Mouse (Mus musculus): Measurements from ENCODE around the gene Plekho2. TPM values are rescaled to one million over a fixed set of nuclear protein-coding genes. Genes with fewer than 3 reads are reported as not detected.
A peak's percentile ranks its signal among the peaks of the same experiment; 100 is the strongest.

The Plekho2 gene
- total RNA-seq, 4 experiments from 2014 or later = 2.7 to 4.0 (median 3.0) TPM

DNA sequence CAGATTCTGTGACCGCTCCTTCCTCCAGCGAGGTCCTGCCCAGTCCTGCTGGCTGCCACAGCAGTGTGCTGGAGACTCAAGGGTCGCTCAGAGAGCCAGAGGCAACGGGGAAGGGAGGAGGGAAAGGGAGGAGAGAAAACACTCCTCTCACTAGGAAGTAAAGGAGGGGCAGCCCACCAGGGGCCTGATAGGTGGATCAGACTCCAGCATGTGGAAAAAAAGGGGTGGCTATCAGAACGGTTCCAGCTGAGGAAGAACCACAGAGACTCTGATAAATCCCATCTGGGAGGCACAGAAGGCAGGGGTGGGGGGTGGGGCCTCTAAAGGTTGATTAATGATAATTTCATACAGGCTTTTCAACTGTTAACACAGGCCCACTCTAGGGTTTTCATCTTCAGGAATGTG lies 24.8 kb downstream of the Plekho2 start:
- DNase-seq (ENCODE audit: low spot score in 2 of 2) = no peak

DNA sequence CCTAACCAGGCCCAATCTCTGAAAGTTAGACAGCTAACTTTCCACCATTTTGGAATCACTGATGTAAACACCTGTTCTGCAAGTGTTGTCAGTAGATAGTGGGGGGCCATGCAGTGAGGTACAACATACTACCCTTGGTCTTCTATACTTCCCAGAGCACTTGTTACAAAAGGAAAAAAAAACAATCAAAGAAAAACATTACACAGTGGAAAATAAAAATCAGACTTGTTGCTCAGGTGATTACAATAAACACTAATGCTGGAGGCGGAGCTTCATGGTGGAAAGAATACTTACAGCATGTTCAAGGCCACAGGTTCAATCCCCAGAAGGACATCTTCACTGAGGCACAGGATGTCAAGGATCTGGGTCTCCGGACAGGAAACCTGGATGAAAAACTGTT lies 27.1 kb downstream of the Plekho2 start:
- no peak for DNase-seq (ENCODE audit: low spot score in 2 of 2)

DNA sequence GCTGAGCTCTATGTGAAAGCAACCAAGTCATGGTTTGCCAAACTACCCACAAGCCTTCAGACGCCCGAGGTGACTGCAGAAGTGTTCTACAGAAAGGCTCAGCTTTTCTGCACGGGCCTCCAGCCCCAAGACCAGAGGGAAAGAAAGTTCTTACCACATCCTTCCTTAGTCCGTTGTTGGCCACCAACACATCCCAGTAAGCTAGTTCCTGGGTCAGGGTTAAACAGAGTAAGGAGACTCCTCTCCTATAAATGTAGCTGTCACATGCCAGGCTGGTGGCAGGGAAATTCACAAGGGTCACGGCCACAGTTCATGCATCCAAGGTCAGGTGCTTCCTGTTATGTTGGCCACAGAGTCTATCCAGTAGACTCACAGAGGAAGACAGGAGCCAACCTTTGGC lies 27.7 kb downstream of the Plekho2 start:
- no peak for DNase-seq (ENCODE audit: low spot score in 2 of 2)

DNA sequence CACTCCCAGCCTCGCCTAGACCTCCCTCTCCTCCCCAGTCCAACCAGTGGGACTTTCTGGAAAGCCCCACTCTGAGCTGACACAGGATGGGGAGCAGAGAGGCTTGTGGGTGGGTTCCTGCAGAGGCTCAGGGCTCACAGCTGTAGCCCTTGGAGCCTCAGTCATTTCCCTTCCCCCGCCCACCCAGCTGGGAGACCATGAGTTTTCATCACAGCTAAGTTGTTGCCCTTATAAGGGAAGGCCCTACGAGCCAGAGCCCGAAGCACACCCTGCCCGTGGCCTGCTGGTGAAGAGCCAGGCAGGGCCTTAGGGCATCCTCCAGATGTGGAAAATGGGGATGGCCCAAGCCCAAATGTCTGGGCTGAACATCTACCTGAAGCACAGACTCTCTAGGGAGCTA lies 28.8 kb downstream of the Plekho2 start:
- DNase-seq (ENCODE audit: low spot score in 2 of 2) = peak; percentile 59 to 75

DNA sequence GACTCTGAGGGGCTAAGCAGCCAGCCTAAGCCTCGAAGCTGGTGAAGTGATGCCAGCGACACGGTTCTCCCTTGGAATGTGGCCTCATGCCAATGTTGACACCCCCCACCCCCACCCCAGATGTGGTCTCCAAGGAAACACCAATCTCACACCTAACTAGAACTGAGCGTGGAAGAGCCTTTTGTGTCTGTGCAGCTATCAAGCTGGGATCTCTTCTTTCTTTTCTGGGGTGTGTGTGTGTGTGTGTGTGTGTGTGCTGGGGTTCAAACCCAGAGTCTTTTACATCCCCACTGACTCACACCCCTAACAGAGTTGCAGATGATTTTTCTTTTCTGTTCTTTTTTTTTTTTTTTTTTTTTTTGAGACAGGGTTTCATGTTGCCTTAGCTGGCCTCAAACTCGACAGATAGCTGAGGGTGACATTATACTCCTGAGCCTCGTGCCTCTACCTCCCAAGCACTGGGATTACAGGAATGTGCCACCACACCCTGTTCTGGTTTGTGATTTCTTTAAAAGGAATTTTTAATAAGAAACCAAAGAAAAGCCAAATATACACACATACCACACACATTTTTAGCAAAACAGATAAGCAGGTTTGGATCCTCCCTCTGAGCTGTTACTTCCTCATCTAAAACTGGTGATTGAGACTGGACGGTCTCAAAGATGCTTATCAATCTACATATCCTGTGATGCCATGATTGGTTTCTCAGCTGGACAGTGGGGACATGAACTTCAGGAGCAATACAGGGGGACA lies 29.6 kb downstream of the Plekho2 start:
- DNase-seq (ENCODE audit: low spot score in 2 of 2) = no peak

DNA sequence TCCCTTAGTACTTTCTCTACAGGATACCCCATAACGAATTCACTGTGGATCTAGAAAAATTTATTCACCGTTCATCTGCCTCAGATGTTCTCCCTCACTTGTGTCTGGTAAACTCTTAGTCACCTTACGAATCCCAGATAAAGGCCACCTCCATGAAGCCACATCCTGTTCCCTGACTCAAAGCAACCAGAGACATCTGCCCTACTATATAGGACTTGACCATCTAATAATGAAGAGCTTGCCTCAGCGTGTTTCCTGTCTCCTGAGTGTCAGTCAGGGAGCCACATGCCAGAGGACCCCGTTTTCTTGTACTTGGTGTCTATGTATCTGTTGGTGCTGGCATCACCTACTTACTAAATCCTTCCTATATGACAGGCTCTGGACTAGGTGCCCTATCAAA lies 30.2 kb downstream of the Plekho2 start:
- no peak for DNase-seq (ENCODE audit: low spot score in 2 of 2)

DNA sequence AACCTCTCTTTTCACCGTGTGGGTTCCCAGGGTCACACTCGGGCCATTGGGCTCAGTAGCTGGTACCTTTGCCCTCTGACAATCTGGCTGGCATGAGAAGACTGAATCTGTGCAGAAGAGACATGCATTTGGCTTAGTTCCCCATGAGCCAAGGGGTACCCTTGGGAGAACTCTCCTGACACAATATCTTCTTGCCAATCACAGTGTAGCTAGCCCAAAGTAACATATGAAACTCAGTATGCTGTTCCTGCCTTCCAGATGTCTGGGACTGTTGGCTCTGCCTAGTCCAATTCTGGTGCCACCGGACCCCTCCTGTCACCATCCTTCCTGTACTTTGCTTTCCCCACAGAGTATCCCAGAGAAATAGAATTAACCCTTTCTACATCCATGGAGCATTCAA lies 30.7 kb downstream of the Plekho2 start:
- DNase-seq (ENCODE audit: low spot score in 2 of 2) = no peak

DNA sequence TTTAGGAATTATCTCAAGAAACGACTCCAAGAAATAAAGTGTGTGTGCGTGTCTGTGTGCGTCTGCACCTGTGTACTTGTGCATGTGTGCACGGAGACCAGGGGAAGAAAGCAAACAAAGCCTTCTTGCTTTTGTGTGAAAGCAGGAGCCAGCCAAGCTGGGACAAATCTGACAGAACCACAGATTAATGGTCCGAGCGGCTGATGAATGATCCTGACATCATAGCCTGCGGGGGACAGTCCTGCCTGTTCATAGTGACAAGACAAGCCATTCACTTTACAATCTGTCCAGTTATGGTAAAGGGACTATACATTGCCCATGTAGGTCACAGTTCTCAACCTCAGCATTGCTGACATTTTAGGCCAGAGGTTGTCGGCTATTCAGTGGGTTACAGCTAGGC lies 31.5 kb downstream of the Plekho2 start:
- no peak for DNase-seq (ENCODE audit: low spot score in 2 of 2)

DNA sequence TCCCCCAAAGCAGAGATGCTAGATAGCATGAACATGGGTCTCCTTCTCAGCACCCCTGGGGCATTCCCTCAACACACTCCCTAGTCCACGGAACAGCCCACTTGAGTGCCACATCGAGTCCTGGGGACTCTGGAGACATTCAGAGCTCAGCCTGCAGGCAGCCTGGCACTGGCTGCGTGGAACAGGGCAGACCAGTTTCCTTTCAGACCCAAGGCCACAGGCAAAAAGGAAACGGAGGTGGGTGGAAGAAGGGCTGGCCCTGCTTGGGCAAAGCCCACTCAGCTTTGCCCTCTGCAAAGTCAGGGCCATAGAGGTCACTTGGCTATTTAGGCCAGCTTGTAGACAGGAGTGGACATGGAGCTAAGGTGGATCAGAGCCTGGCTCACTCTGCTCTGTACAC lies 32.0 kb downstream of the Plekho2 start:
- no peak for DNase-seq (ENCODE audit: low spot score in 2 of 2)

DNA sequence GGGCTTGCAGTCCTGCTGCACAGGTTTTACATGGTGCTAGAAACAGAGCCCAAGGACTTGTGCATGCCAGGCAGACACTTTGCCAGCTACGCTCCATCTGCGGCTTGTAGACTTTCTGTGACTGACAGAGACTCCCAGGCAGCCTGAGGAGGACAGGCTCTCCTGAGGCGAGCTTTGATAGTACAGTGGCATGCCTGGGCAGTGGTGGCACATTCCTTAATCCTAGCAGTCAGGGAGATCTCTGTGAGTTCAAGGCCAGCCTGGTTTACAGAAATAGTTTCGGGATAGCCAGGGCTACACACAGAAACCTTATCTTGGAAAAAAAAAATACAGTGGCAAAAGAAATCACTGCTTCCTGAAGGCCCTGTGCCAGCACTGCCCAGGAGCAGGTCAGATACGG lies 32.7 kb downstream of the Plekho2 start:
- no peak for DNase-seq (ENCODE audit: low spot score in 2 of 2)

DNA sequence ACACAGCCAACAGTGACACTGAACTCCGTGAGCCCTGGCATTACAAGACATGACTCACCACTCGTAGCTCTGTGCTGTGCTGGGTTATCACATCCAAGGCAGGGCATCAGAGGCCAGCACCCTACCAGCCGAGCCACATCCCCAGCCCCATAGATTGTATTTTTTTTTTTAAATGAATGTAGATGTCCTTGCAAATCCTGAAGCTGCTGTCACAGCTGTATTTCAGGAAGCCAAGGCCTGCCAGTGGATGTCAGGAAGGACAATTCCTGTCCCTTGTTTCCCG lies 33.5 kb downstream of the Plekho2 start:
- DNase-seq (ENCODE audit: low spot score in 2 of 2) = no peak

DNA sequence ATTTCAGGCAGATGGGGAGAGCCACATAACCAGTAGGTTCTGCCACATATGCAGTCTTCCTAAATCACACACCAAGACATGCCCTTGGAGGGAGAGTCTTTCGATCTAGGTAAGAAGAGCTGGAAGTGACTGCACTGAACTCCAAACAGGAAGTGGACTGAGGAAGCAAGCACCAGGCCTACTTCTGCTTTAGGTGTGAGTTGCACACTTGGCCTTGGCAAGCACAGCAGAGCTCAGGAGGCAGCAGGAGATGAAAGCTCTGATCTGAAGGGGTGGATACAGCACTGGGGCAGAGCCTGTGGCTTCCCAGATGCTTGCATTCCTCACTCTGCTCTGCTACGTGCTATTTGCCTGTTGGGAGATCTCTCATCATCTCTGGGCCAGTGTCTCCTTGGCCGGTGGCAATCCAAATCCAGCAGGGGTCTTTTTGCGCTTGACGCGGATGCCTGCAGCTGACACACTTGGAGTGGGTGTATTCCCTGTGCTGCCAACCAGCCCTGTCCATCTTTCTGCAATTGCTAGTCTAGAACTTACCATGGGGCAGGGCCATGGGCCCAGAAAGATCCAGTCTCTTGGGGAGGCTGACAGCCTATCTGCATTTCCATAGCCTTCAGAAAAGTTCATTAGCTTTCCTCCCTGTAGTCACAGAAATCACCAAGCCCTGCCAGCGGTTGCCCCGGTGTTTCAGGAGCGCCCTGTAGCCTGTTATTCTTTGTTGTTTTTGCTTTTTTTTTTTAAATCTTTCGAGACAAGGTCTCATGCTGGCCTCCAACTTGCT lies 34.0 kb downstream of the Plekho2 start:
- DNase-seq (ENCODE audit: low spot score in 2 of 2) = no peak

DNA sequence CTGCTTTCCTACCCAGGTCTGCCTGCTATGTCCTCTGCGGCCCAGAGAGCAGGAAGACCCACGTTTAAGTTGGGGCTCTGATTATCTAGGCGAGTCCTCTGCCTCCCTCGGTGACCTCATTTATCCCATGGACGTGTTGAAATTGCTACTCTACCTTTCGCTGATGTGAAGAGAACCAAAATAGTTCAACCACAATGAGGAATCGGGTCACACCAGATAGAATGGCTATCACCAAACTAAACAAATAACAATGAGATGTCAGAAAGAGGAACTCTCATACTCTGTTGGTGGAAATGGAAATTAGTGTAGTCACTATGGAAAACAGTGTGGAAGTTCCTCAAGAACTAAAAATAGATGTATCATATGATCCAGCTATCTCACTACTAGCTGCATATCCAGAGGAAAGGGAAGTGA lies 37.7 kb downstream of the Plekho2 start:
- no peak for DNase-seq (ENCODE audit: low spot score in 2 of 2)

DNA sequence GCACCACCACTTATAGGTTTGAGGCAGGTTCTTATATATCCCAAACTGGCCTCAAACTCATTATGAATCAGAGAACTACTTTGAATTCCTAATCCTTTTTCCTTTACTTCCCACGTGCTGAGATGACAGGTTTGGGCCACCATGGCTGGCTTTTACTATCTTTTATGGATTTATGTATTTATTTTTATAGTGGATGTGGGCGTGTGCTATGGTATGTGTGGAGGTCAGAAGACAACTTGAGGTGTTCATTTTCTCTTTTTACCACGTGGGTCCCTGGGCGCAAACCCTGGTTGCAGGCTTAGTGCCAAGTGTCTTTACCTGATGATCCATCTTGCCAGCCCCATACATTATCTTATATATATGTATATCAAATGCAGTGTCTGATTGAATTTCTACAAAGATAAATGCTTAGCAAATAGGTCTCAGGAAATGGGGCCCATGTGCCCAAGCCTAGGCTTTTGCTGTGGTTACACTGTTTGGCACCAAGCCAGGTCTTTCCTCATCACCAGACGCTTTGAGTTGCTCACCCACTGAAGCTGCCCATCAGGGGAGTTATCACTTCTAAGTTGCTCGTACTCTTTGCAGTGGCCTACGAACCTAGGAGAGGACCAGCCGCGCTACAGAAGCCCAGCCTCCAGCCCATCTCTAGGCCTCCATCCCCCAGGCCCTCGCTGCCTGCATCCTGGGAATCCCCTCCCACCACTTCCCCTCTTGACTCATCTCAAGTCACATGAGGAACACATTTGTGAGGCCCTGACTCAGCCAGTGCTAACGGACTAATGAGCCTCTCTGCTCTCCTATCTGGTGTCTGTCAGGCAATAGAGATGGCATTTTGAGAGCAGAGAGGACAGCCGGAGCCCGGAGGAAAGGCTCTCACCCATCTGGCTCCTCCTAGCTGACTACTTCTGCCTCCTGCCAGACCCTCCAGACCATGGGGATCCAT lies 38.4 kb downstream of the Plekho2 start:
- peak in 1 of 2 experiments; percentile 41 for DNase-seq (ENCODE audit: low spot score in 2 of 2)

DNA sequence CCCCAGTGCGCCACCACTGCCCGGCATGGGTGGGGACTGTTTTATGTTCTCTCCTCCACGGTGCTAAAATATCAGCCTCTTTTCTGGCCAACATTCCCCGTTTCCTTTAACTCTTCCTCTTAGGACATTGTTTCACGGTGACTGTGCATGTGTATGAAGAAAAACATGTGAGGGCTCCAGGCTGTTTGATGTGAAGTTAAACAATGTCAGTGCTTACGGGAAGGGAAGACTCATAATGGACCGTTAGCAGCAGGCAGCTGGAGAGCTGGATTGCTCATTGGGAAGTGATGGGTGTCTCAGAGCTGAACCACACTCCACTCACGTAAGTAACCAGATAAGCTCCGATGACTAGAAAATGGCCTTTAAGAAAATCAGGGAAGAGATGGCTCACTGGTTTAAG lies 40.1 kb downstream of the Plekho2 start:
- no peak for DNase-seq (ENCODE audit: low spot score in 2 of 2)

DNA sequence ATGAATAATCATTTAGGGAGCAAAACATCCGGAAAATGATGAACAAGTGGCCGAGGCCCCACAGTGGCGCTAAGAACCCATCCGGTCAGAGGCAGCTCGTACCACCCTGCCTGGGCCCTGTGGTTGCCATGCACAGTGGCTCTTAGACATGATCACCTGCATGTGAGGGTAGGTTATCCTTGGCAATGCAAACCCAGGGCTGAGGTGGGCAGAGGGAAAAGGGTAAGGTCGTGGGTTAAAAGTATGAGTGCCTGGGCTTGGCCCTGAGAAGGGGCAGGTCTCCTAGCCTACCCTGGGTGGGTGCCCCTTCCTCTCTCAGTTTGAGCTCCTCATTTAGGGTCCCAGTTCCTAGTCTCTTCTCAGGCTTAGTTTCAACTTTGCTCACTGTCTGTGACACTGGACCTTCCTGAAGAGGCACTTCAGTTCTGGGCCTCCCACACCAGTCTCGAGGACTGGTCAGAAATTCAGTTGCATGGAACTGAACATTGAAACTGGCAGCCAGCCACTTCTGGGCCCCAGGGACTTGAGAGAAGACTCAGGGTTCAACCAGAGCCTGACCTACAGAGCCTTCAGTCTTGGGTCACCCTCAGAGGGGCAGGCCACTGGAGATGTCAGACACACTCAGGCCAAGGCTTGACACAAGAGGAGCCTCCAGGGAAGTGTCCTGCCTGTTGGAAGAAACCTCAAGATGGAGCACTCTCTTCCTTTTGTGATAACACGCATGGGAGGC lies 41.8 kb downstream of the Plekho2 start:
- no peak for DNase-seq (ENCODE audit: low spot score in 2 of 2)

DNA sequence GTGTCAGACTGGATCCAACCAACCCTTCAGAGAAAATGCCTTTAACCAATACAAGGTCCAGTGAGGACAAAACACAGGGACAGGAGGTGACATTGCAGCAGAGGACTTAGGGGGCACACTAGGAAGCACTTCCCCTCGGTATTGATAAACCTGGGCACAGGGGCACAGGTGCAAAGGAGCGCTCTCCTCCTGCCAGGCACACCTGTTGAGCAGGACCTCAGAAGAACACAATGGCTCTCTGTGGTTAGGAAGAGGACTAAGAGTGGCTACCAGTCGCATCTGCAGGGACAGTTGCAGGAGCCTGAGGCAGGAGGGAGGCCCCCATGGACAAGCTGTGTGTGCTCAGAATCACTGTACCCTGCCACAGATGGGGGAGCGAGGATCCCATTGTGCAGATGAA lies 43.3 kb downstream of the Plekho2 start:
- no peak for DNase-seq (ENCODE audit: low spot score in 2 of 2)

DNA sequence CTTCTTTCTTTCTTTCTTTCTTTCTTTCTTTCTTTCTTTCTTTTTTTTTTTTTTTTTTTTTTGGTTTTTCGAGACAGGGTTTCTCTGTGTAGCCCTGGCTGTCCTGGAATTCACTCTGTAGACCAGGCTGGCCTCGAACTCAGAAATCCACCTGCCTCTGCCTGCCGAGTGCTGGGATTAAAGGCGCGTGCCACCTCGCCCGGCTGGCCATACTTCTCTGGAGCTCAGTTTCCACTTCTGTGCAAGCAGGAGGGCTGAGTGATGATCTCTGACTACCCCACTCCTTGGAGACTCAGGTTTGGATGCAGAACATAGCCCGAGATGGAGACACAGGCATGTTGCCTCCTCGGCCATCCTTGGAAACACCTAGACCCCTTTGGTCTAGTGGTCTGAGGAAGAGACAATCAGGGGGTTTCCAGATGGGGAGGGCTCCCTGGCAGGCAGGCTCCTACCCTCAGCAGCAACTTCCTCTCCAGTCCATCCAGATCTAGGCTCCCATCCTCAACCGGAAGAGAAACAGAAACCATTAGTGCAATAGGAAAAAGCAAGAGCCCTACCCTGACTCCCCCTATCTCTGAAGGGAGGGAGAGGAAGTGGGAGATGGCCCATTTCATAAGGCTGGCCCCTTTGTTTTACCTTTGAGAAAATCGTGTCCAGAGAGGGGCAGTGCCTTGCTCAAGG lies 43.9 kb downstream of the Plekho2 start:
- no peak for DNase-seq (ENCODE audit: low spot score in 2 of 2)

DNA sequence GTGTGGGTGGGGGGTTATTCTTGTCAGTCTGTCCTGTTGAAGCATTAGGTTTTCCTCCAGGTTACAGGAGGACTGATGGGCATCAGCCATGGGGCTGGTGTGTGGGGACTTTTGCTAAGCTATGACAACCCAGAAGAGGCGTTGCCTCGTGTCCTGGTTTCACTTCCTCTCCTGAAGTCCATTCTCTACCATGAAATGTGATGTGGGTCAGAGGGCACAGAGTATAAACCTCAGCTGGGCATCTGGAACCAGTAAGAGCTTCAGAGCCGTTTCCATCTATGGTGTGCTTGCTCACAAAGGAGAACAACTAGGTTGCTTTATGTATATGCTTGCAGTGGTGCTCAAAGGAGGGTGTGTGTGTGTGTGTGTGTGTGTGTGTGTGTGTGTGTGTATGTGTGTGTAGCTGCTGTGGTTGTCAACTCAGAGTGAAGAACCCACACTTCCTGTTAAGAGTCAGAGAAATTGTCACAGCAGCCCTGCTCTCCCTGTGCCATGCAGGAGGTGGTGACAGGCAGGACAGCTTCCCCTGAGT lies 44.6 kb downstream of the Plekho2 start:
- no peak for DNase-seq (ENCODE audit: low spot score in 2 of 2)

DNA sequence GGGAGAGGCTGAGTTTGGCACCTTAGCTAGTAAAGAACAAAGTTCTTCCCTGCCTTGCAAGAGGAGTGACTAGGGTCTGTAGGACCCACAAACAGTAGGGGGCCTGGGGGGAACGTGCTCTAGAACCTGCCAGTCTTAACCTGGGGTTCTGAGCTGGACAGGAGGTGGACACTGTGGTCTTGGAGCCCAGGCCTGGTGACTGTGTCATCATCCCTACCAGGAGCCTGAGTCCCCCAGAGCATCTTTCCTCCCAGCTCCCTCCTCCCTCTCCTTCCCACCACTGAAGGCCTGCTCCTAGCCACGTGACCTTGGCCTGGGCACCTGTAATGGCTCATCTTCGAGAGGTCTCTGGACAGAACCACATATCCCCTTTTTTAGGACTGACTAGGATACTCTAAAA lies 45.7 kb downstream of the Plekho2 start:
- no peak for DNase-seq (ENCODE audit: low spot score in 2 of 2)

DNA sequence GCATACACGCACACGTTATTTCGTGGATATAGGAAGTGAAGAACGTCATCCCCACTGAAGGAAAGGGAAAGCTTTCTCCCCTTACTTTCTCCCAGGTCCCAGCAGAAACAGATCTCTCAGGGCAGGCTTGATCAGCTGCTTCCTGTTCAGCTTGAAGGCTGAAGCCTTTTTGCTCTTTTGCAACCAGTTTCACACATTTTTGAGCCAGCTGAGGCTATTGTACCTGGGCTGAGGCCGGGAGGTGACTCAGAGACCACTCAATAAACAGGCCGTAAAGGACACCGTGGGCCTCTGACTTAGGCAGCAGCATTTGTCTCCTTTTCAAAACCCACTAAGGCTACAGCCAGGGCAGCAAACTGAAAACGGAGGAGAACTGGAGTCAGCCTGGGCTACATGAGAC lies 46.9 kb downstream of the Plekho2 start:
- no peak for DNase-seq (ENCODE audit: low spot score in 2 of 2)

Measured in gastrocnemius, adult 8-10 months (tissue).